Mouse (Mus musculus) kidney, adult 2 months (tissue): Measurements from ENCODE around the gene Hoxb3. TPM values are rescaled to one million over a fixed set of nuclear protein-coding genes. Genes with fewer than 3 reads are reported as not detected.

ENCODE experiments used
- DNase-seq: peaks from one replicate; pipeline ENCODE4 v3.0.0; 2021
- H3K27ac ChIP-seq: fragments of 200-500 bp; 2 replicates; pipeline ENCODE4 v1.5.1; 2012; ENCODE audit warnings: low read depth, low read length, control low read depth, inconsistent platforms; ENCODE audit not compliant: insufficient read depth
- H3K27me3 ChIP-seq: fragments of 200-500 bp; replicated peaks from 2 replicates; pipeline ENCODE4 v1.6.1; 2012; ENCODE audit warnings: mild to moderate bottlenecking, moderate library complexity, low read length, inconsistent platforms; ENCODE audit not compliant: control insufficient read depth, insufficient read depth
- H3K36me3 ChIP-seq: fragments of 200-500 bp; 2 replicates; pipeline ENCODE4 v1.6.1; 2012; ENCODE audit warnings: mild to moderate bottlenecking, moderate library complexity, low read length, inconsistent platforms; ENCODE audit not compliant: control insufficient read depth, insufficient read depth
- H3K4me1 ChIP-seq: fragments of 200-500 bp; 2 replicates; pipeline ENCODE4 v1.6.1; 2011; ENCODE audit warnings: low read length; ENCODE audit not compliant: control insufficient read depth, insufficient read depth
- H3K4me3 ChIP-seq: fragments of 200-500 bp; 2 replicates; pipeline ENCODE4 v1.5.1; 2011; ENCODE audit warnings: mild to moderate bottlenecking, low read depth, low read length, control low read depth; ENCODE audit not compliant: insufficient read depth
- CTCF ChIP-seq: fragments of 200-500 bp; conservative IDR thresholded peaks from 2 replicates; pipeline ENCODE4 v1.5.1; 2011; ENCODE audit warnings: low read depth, mild to moderate bottlenecking, control low read depth, low read length, moderate library complexity, mixed read lengths; ENCODE audit not compliant: insufficient read depth, insufficient read length
- POLR2A ChIP-seq: fragments of 200-500 bp; IDR thresholded peaks from one replicate; pipeline ENCODE4 v1.6.1; 2011; ENCODE audit warnings: low read depth, low read length, control low read depth
- WGBS: fragments of 180-500 bp; shearing (Covaris S2); methylation state at CpG from one replicate; pipeline ENCODE4 v1.1.7; 2018; 5-methylcytosine and 5-hydroxymethylcytosine counted together
- polyA plus RNA-seq: library from polyadenylated mRNA; depleted of rRNA; stranded (reverse); fragments of >200 nt; gene quantifications from 2 replicates; pipeline ENCODE4 v1.2.3, GENCODE M21; 2012

The Hoxb3 gene
- polyA plus RNA-seq, 1 experiment, result 10.1 TPM

- 2% methylated on average over 69 of the region's 69 CpGs for WGBS
Measured at GRCm38 (mm10) chr11:96303151-96304099, 19.7 kb upstream of the Hoxb3 start, which contains the start of gene Hoxb5. Gene Hoxb5 (plus strand): TSS chr11:96303336.

GRCm38 (mm10) chr11:96304381-96305195, 18.5 kb upstream of the Hoxb3 start:
- Histone ChIP-seq H3K27ac (peak overlapping the region; percentile 92), H3K4me3 (peak overlapping the region; percentile 58)

More at GRCm38 (mm10) chr11:96303151-96304099, 19.7 kb upstream of the Hoxb3 start, which contains the start of gene Hoxb5:
- Histone ChIP-seq H3K27ac (peak within 1 kb of the TSS; percentile 92), H3K4me3 (peak within 1 kb of the TSS; percentile 55), H3K36me3 (peaks cover 2% of the 10 kb centered on the region; the same call in 1 of the 2 replicates), H3K4me1 (peaks cover 7% of the 10 kb centered on the region; the same call in 1 of the 2 replicates), H3K27me3 (no peaks in the 10 kb centered on the region)
- TF ChIP-seq CTCF (peak; percentile 79), POLR2A (no peak)
- DNase-seq, result peak; percentile 94

GRCm38 (mm10) chr11:96305505-96306182, 17.5 kb upstream of the Hoxb3 start:
- Histone ChIP-seq H3K4me3 (peak overlapping the region; percentile 57), H3K4me1 (peaks cover 12% of the 10 kb centered on the region; the same call in 1 of the 2 replicates), H3K27ac (peak overlapping the region; percentile 92), H3K36me3 (peaks cover 2% of the 10 kb centered on the region; the same call in 1 of the 2 replicates), H3K27me3 (no peaks in the 10 kb centered on the region)
- DNase-seq, result peak; percentile 33
- TF ChIP-seq CTCF, result no peak
- TF ChIP-seq POLR2A, result no peak
- 40% methylated on average over 6 of the region's 6 CpGs for WGBS

More at GRCm38 (mm10) chr11:96304381-96305195, 18.5 kb upstream of the Hoxb3 start:
- Histone ChIP-seq H3K27me3 (no peaks in the 10 kb centered on the region), H3K36me3 (peaks cover 2% of the 10 kb centered on the region; the same call in 1 of the 2 replicates), H3K4me1 (peaks cover 7% of the 10 kb centered on the region; the same call in 1 of the 2 replicates)
- DNase-seq, result no peak
- TF ChIP-seq CTCF, result no peak
- TF ChIP-seq POLR2A, result no peak
- WGBS, result 16% methylated on average over 38 of the region's 38 CpGs

DNA sequence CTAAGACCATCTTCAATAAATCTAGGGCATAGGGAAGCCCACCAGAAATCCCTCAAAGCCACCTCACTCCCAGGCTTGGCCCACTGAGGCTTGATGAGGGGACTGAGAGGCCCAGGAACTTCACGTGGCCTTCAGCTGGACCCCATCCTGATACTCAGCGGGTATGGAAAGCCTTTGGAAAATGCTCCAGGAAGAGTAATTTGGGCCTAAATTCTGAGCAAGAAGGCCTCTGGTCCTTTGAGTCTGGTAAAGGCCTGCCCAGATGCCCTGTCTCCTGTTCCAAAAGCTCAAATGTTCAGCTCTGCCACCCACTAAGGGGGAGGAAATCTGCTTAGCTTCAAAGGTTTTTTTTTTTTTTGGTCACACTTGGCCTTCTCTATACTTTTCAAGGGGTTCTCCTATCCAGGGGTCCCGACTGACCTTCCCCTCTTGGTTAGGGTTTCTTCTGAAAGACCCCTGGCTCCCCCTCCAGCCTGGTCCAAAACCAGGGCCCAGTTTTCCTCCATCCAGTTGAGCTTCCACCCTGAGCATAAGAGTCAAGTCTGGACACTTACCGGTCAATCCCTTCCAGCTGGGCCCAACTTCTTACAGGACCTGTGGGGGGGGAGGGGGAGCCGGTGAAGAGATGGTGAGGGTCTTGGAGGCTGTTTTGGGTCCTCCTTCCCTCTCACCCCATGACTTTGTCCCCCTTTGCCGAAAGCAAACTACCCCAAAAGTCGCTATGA, 16.8 kb upstream of the Hoxb3 start:
- Histone ChIP-seq H3K27ac (peak overlapping the region; percentile 92), H3K36me3 (no peaks in the 10 kb centered on the region; the same call in 1 of the 2 replicates), H3K4me1 (peaks cover 12% of the 10 kb centered on the region; the same call in 1 of the 2 replicates), H3K27me3 (no peaks in the 10 kb centered on the region), H3K4me3 (peak overlapping the region; percentile 57)
- no peak for TF ChIP-seq CTCF
- no peak for TF ChIP-seq POLR2A
- WGBS, result 34% methylated on average over 7 of the region's 7 CpGs
- peak; percentile 29 for DNase-seq

DNA sequence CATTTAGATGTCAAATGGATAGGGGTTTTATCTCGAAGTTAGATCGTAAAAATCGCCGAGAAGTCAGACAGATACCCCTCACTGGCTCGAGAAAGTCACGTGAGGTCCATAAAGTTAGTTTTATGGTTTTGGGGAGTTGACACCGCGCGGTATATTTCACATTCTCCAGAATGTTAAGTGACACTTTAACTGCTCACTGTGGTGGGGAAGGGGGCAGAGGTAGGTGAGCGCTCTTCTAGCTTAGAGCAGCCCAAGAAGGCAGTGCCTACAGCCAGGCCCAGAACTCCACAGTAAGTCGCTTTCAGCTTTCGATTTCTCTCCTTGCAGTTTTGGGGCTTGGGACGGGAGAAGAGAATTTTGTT, 16.2 kb upstream of the Hoxb3 start:
- Histone ChIP-seq H3K27ac (peak overlapping the region; percentile 92), H3K27me3 (no peaks in the 10 kb centered on the region), H3K4me3 (peak overlapping the region; percentile 57), H3K4me1 (peaks cover 12% of the 10 kb centered on the region; the same call in 1 of the 2 replicates), H3K36me3 (no peaks in the 10 kb centered on the region; the same call in 1 of the 2 replicates)
- 27% methylated on average over 13 of the region's 13 CpGs for WGBS
- peak; percentile 73 for DNase-seq
- TF ChIP-seq POLR2A (no peak), CTCF (no peak)

DNA sequence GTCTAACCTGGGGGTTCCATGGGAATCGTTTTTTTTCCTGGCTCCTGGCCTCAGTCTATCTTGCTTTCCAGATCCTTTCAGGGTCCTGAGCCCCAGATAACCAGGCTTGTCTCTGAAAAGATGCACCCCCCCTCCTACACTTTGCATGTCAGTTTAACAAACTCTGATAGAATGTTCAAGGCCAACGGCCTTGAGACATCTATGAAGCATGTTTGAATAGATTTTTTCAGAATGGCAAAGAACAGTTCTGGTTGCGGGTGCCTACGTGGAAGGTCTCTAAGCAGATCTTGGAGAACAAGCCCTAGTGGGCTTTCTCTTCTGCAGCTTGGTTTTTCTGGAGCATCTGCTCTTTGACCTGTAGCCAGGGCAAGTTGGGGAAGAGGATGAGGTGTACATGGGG, 14.4 kb upstream of the Hoxb3 start:
- Histone ChIP-seq H3K4me1 (peaks cover 17% of the 10 kb centered on the region; the same call in 1 of the 2 replicates), H3K4me3 (peak overlapping the region; percentile 33), H3K27ac (peak overlapping the region; percentile 92), H3K27me3 (no peaks in the 10 kb centered on the region), H3K36me3 (no peaks in the 10 kb centered on the region)
- 29% methylated on average over 4 of the region's 4 CpGs for WGBS
- DNase-seq, result peak; percentile 21
- TF ChIP-seq CTCF (no peak), POLR2A (no peak)
